Mouse (Mus musculus) right cerebral cortex, postnatal 10 days (tissue): Measurements from ENCODE around the gene Tmsb15a.
"Not testable (repeated sequence)": the region's sequence is repeated elsewhere in the genome, so short reads cannot be mapped to it uniquely, and the experiment has no call there.

Experiments used
- DNase-seq, 2 experiments: peaks; one replicate each; pipeline ENCODE4 v3.0.0; 2021; ENCODE audit warnings: low spot score in 2 of 2

Gene Tmsb15a

GRCm38 (mm10) chrX:135725161-135725560 is at the start of gene Tmsb15a:
Tmsb15a (minus strand) TSS chrX:135725261.
- no peak for DNase-seq

DNA sequence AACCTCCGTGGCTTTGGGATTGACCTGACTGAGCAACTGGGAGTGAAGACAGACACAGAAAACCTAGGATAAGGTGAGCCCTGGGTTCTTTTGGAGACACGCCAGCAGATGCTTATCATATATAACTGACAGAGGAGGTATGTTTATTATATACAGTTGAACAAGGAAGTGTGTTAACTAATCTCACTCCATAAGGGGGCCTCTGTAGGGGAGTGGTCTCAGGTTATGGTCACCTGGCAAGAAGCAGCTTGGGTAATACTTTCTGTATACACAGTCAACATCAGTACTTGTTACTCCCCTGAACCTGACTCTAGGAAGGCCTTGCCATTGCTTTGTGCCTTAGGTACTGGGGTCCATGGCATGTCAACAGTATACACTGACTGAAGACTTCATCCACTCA is 43.5 kb upstream of the Tmsb15a start:
- DNase-seq: no peak

DNA sequence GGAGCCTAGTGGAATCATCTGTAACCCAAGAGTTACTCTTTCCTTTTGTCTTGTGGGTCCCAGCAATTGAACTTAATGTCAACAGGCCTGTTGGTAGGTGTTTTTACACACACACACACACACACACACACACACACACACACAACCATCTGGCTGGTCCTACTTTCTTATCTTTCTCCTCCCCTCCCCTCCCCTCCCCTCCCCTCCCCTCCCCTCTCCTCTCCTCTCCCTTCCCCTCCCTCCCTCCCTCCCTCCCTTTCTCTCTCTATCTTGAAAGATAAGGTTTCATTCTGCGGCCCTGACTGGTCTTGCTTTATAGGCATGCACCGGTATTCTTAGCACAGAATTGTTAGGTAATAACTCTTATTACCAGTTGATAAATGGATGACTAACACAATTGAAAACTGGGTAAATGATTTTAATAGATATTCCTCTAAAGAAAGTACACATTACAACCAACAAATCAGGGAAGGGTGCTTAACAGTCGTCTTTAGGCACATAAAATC is 43.0 kb upstream of the Tmsb15a start:
- no peak for DNase-seq

- DNase-seq: peak; percentile 37 to 42
Observed at GRCm38 (mm10) chrX:135761707-135762106, 36.6 kb upstream of the Tmsb15a start.

DNA sequence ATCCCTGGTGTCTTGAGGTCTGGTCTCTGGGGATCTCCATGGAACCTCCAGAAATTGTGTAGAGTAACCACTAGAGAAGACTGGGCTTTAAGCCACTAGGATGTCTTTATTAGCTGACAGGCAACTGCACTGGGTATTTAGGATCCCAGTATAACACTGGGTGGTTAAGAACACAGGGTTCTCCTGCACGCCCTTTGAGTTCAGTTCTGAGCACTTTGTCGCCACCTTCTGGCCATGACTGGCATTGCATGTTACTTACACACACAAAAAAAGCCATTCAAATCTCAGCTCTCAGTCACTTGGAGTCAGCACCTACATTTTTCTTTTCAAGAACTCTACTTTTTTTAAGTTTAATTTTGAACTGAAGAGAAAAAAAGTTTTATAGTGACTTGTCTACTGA is 27.8 kb upstream of the Tmsb15a start:
- peak; percentile 68 to 81 for DNase-seq

DNA sequence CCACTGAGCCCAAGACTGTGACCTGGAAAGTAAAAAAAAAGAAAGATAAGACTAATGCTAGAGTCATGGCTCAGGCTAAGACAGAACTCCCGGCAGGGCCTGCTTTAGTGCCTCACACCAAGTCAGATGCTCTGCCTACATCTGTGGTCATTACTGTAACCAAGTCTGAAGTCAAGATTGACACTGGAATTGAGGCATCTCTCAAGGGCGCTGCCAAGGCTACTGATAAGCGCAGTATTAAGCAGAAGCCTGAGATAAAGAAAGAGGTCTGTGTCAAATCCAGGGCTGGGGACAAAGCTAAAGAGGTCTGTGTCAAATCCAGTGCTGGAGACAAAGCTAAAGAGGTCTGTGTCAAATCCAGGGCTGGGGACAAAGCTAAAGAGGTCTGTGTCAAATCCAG is 20.3 kb upstream of the Tmsb15a start:
- DNase-seq: not testable (repeated sequence)

- DNase-seq: no peak
Observed at GRCm38 (mm10) chrX:135743056-135743355, 17.9 kb upstream of the Tmsb15a start.

- DNase-seq: peak; percentile 90 to 92
Observed at GRCm38 (mm10) chrX:135742304-135743055, 17.4 kb upstream of the Tmsb15a start, which contains the start of the genes Armcx5 and Gprasp1. Armcx5 (plus strand) TSS chrX:135742733. Gprasp1 (plus strand) TSS chrX:135742733.

DNA sequence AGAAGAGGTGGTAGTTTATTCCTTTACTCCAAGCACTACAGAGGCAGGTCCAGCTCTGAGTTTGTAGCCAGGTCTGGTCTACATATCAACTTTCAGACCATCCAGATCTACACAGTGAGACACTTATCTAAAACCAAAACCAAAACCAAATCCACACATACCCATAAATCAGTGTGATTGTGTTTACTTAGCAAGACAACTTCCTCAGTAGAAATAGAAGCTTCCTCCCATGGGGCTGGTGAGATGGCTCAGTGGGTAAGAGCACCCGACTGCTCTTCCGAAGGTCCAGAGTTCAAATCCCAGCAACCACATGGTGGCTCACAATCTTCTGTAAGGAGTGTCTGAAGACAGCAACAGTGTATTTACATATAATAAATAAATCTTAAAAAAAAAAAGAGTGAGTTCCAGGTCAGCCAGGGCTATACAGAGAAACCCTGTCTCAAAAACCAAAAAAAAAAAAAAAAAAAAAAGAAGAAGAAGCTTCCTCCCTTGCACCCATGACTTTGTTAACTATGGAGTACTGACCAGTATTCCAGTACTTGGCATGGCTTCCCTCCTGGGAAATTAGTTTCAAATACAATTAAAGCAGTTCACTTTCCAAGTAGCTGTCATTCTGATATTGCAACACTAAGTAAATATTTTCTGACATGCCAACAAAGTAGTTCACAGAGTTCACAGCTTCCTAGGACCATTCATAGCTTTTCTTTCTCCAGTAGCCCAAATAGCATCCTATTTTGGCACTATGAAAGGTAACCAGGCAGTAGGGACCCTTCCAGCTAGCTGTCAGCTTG is 13.9 kb upstream of the Tmsb15a start:
- no peak for DNase-seq

DNA sequence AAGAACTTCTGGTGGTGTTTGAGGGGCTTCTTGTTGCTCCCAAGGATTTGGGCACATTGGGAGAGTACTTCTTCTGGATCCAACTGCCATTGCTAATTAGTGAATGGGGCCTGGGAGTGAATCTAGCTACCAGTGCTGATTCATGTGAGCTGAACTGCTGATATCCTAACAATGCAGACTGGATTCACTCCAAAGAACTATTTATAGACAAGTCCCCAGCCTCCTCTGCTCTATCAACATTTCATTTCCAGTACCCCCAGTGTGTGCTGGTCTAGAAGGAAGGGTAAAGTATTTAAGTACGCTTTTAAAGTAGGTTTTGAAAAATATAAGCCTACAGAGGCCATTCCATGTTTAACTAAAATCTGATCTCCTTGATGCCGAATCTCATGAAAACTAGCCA is 12.2 kb downstream of the Tmsb15a start:
- no peak for DNase-seq

DNA sequence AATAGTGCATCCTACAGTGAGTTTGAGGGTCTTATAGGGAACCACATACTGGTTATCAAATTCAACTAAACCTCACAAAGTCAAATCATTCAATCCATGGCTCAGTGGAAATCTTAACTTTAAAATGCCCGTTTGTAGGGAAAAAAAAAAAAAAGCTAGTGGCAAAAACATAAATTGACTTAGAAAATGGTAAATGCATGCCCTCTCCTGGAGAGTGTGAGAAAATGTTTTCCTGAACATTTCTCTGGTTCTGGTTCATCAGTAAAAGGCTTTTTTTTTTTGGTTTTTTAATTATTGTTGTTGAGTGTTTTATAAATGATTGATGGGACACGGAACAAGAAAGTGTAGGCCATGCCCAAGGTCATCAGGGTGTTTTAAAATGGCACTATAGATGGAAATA is 20.7 kb downstream of the Tmsb15a start:
- DNase-seq: no peak

DNA sequence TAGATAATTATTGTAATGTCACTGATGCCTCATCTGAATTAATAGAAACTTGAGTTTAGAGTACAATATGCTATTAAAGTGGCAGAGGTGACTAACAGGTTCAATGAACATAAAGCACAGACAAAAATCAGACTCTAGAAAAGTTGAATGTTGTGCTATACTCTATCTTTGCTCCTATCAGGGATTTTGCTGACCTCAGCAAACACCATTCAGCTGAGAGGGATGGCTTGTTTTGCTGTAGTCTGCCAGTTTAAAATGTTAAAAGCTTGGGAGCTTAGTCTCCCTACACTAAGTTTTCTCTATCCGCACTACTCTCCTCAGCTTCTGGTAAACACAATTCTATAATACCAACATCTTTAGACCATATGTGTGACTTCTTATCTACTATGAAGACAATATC is 21.9 kb downstream of the Tmsb15a start:
- DNase-seq: no peak

- DNase-seq: no peak
Observed at GRCm38 (mm10) chrX:135693633-135694032, 31.4 kb downstream of the Tmsb15a start, which contains the start of gene Tcp11x2. Tcp11x2 (minus strand) TSS chrX:135693790.

DNA sequence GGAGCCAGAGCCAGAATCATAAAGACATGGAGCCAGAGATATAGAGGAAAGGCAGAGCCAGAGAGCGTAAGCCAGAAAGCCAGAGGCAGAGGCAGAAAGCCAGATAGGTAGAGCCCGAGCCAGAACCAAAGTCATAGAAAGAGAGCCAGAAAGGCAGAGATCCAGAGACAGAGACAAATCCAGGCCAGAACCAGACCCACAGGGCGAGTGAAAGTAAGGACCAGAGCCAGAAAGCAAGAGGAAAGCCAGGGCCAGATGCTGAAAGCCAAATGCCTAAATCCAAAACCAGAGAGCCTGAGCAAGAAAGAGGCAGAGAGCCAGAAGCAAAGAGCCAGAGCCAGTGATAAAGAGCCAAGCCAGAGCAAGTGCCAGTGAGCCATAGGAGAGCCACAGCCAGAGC is 37.3 kb downstream of the Tmsb15a start:
- no peak for DNase-seq

DNA sequence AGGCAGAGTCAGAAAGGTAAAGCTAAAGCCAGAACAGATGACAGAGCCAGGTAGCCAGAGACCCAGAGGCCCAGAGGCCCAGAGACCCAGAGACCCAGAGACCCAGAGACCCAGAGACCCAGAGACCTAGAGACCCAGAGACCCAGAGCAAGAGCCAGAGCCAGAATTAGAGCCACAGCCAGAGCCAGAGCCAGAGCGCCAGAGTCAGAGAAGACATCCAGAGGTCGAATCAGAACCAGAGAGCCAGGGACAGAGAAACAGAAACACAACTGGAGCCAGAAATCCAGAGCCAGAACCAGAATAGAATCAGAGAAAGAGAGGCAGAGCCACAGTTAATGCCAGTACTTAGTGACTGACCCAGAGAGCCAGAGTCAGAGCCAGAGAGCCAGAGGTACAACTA is 43.2 kb downstream of the Tmsb15a start:
- DNase-seq: no peak
